Mouse (Mus musculus) forebrain, embryonic 12.5 days (tissue): ENCODE measurements around the gene Sys1. TPM values are rescaled to one million over a fixed set of nuclear protein-coding genes. Genes with fewer than 3 reads are reported as not detected.

Experiments
- ATAC-seq: fragments of 200-750 bp; cut with Nextera tagmentation; 2 replicates; pipeline ENCODE4 v1.8.0; 2017; ENCODE audit warnings: moderate TSS enrichment; ENCODE audit not compliant: low FRiP score
- H3K27ac ChIP-seq: fragments of 300-500 bp; sonication (generic); 2 replicates; pipeline ENCODE4 v1.5.1; 2016; ENCODE audit warnings: mild to moderate bottlenecking
- H3K27me3 ChIP-seq: fragments of 300-500 bp; sonication (generic); 2 replicates; pipeline ENCODE4 v1.6.1; 2016; ENCODE audit warnings: mild to moderate bottlenecking
- H3K36me3 ChIP-seq: fragments of 300-500 bp; sonication (generic); replicated peaks from 2 replicates; pipeline ENCODE4 v1.6.1; 2016; ENCODE audit warnings: mild to moderate bottlenecking
- H3K4me1 ChIP-seq: fragments of 300-500 bp; sonication (generic); 2 replicates; pipeline ENCODE4 v1.6.1; 2016
- H3K4me2 ChIP-seq: fragments of 300-500 bp; sonication (generic); 2 replicates; pipeline ENCODE4 v1.6.1; 2016; ENCODE audit warnings: mild to moderate bottlenecking, moderate library complexity
- H3K4me3 ChIP-seq: fragments of 300-500 bp; sonication (generic); replicated peaks from 2 replicates; pipeline ENCODE4 v1.5.1; 2016; ENCODE audit warnings: mild to moderate bottlenecking
- H3K9ac ChIP-seq: fragments of 300-500 bp; sonication (generic); 2 replicates; pipeline ENCODE4 v1.6.1; 2016; ENCODE audit warnings: mild to moderate bottlenecking
- H3K9me3 ChIP-seq: fragments of 300-500 bp; sonication (generic); 2 replicates; pipeline ENCODE4 v1.6.1; 2016
- WGBS: fragments of 180-500 bp; shearing (Covaris S2); methylation state at CpG from one replicate; pipeline ENCODE4 v1.1.7; 2016; 5-methylcytosine and 5-hydroxymethylcytosine counted together
- polyA plus RNA-seq: library from polyadenylated mRNA; unstranded; fragments of >200 nt; fragmentation: Nextera tagmentation; extraction: Ambion mirVana; gene quantifications from 2 replicates; pipeline ENCODE4 v1.2.1, GENCODE M21; 2016

Sys1 gene
- polyA plus RNA-seq, 1 experiment from 2014 or later, result 67.4 TPM

- no peak overlapping the region for H3K4me3 ChIP-seq
- H3K27me3 ChIP-seq, result no peaks in the 10 kb centered on the region
- no peaks in the 10 kb centered on the region for H3K36me3 ChIP-seq
- H3K9me3 ChIP-seq, result no peaks in the 10 kb centered on the region
- no peak overlapping the region for H3K9ac ChIP-seq
- no peaks in the 10 kb centered on the region for H3K4me1 ChIP-seq
- ATAC-seq, result no peak
- H3K27ac ChIP-seq, result no peak overlapping the region
- no peak overlapping the region for H3K4me2 ChIP-seq
- WGBS, result 87% methylated on average over 3 of the region's 3 CpGs
These were observed 58.2 kb downstream of the Sys1 start for GRCm38 (mm10) chr2:164514916-164515315.

- Histone ChIP-seq H3K27me3 (no peaks in the 10 kb centered on the region), H3K4me1 (no peaks in the 10 kb centered on the region), H3K36me3 (no peaks in the 10 kb centered on the region), H3K9me3 (no peaks in the 10 kb centered on the region), H3K4me3 (no peak overlapping the region), H3K4me2 (no peak overlapping the region), H3K9ac (no peak overlapping the region), H3K27ac (no peak overlapping the region)
- no peak for ATAC-seq
- 84% methylated on average over 9 of the region's 9 CpGs for WGBS
These were observed 59.1 kb downstream of the Sys1 start for GRCm38 (mm10) chr2:164515897-164516296.

GRCm38 (mm10) chr2:164516592-164516991 lies 59.8 kb downstream of the Sys1 start:
- Histone ChIP-seq H3K9me3 (no peaks in the 10 kb centered on the region), H3K4me1 (peaks cover 1% of the 10 kb centered on the region; the same call in 1 of the 2 replicates), H3K9ac (no peak overlapping the region), H3K27ac (no peak overlapping the region), H3K4me3 (no peak overlapping the region), H3K27me3 (no peaks in the 10 kb centered on the region), H3K36me3 (no peaks in the 10 kb centered on the region), H3K4me2 (no peak overlapping the region)
- 90% methylated on average over 11 of the region's 11 CpGs for WGBS
- no peak for ATAC-seq

- no peak overlapping the region for H3K4me2 ChIP-seq
- no peaks in the 10 kb centered on the region for H3K36me3 ChIP-seq
- no peak for ATAC-seq
- no peaks in the 10 kb centered on the region for H3K27me3 ChIP-seq
- H3K4me3 ChIP-seq, result no peak overlapping the region
- H3K4me1 ChIP-seq, result peaks cover 7% of the 10 kb centered on the region; the same call in 1 of the 2 replicates
- WGBS, result 25% methylated on average over 9 of the region's 10 CpGs
- no peak overlapping the region for H3K27ac ChIP-seq
- no peak overlapping the region for H3K9ac ChIP-seq
- H3K9me3 ChIP-seq, result no peaks in the 10 kb centered on the region
These were observed 60.9 kb downstream of the Sys1 start for GRCm38 (mm10) chr2:164517485-164518221.

- Histone ChIP-seq H3K9ac (no peak overlapping the region), H3K36me3 (no peaks in the 10 kb centered on the region), H3K9me3 (no peaks in the 10 kb centered on the region), H3K4me3 (no peak overlapping the region), H3K4me2 (no peak overlapping the region), H3K27me3 (no peaks in the 10 kb centered on the region), H3K27ac (no peak overlapping the region), H3K4me1 (peaks cover 7% of the 10 kb centered on the region; the same call in 1 of the 2 replicates)
- no peak for ATAC-seq
- 62% methylated on average over 11 of the region's 11 CpGs for WGBS
These were observed 61.8 kb downstream of the Sys1 start for GRCm38 (mm10) chr2:164518266-164519170.

- Histone ChIP-seq H3K27ac (no peak overlapping the region), H3K4me3 (no peak overlapping the region), H3K4me1 (peaks cover 7% of the 10 kb centered on the region; the same call in 1 of the 2 replicates), H3K9me3 (no peaks in the 10 kb centered on the region), H3K4me2 (no peak overlapping the region), H3K9ac (no peak overlapping the region), H3K27me3 (no peaks in the 10 kb centered on the region), H3K36me3 (no peaks in the 10 kb centered on the region)
- WGBS, result 76% methylated on average over 6 of the region's 6 CpGs
- no peak for ATAC-seq
These were observed 62.4 kb downstream of the Sys1 start for GRCm38 (mm10) chr2:164519171-164519526.

- H3K27ac ChIP-seq, result no peak overlapping the region
- no peak overlapping the region for H3K4me2 ChIP-seq
- H3K4me3 ChIP-seq, result no peak overlapping the region
- no peaks in the 10 kb centered on the region for H3K27me3 ChIP-seq
- H3K4me1 ChIP-seq, result peaks cover 7% of the 10 kb centered on the region; the same call in 1 of the 2 replicates
- 12% methylated on average over 3 of the region's 3 CpGs for WGBS
- ATAC-seq, result no peak
- no peaks in the 10 kb centered on the region for H3K36me3 ChIP-seq
- H3K9ac ChIP-seq, result no peak overlapping the region
- H3K9me3 ChIP-seq, result no peaks in the 10 kb centered on the region
These were observed 64.0 kb downstream of the Sys1 start for GRCm38 (mm10) chr2:164520782-164521181.

- Histone ChIP-seq H3K4me3 (no peak overlapping the region), H3K27ac (no peak overlapping the region), H3K9ac (no peak overlapping the region), H3K27me3 (no peaks in the 10 kb centered on the region), H3K36me3 (no peaks in the 10 kb centered on the region), H3K4me2 (no peak overlapping the region), H3K4me1 (peaks cover 7% of the 10 kb centered on the region; the same call in 1 of the 2 replicates), H3K9me3 (peaks cover 6% of the 10 kb centered on the region)
- 22% methylated on average over 11 of the region's 11 CpGs for WGBS
- ATAC-seq, result no peak
These were observed 65.1 kb downstream of the Sys1 start for GRCm38 (mm10) chr2:164521841-164522240.

GRCm38 (mm10) chr2:164522280-164522679 lies 65.5 kb downstream of the Sys1 start:
- no peak for ATAC-seq
- peaks cover 7% of the 10 kb centered on the region for H3K9me3 ChIP-seq
- 27% methylated on average over 8 of the region's 8 CpGs for WGBS

GRCm38 (mm10) chr2:164523301-164523773 lies 66.6 kb downstream of the Sys1 start:
- Histone ChIP-seq H3K4me2 (no peak overlapping the region), H3K4me1 (peaks cover 7% of the 10 kb centered on the region; the same call in 1 of the 2 replicates), H3K27ac (no peak overlapping the region), H3K4me3 (no peak overlapping the region), H3K9ac (no peak overlapping the region), H3K36me3 (no peaks in the 10 kb centered on the region), H3K27me3 (no peaks in the 10 kb centered on the region), H3K9me3 (peaks cover 7% of the 10 kb centered on the region)
- WGBS, result 83% methylated on average over 10 of the region's 10 CpGs
- no peak for ATAC-seq

More at GRCm38 (mm10) chr2:164522280-164522679, 65.5 kb downstream of the Sys1 start:
- H3K27me3 ChIP-seq, result no peaks in the 10 kb centered on the region
- no peak overlapping the region for H3K27ac ChIP-seq
- no peak overlapping the region for H3K4me3 ChIP-seq
- no peak overlapping the region for H3K9ac ChIP-seq
- H3K4me2 ChIP-seq, result no peak overlapping the region
- H3K36me3 ChIP-seq, result no peaks in the 10 kb centered on the region
- peaks cover 7% of the 10 kb centered on the region; the same call in 1 of the 2 replicates for H3K4me1 ChIP-seq

GRCm38 (mm10) chr2:164528557-164528956 lies 71.8 kb downstream of the Sys1 start:
- H3K27me3 ChIP-seq, result no peaks in the 10 kb centered on the region
- H3K4me3 ChIP-seq, result no peak overlapping the region
- no peak overlapping the region for H3K4me2 ChIP-seq
- no peak for ATAC-seq
- H3K4me1 ChIP-seq, result no peaks in the 10 kb centered on the region
- peaks cover 7% of the 10 kb centered on the region for H3K9me3 ChIP-seq
- 76% methylated on average over 5 of the region's 5 CpGs for WGBS
- H3K36me3 ChIP-seq, result no peaks in the 10 kb centered on the region
- no peak overlapping the region for H3K27ac ChIP-seq
- no peak overlapping the region for H3K9ac ChIP-seq
